Mouse (Mus musculus) stomach, postnatal 0 days (tissue): ENCODE data around the gene Otop2. TPM values are rescaled to one million over a fixed set of nuclear protein-coding genes. Genes with fewer than 3 reads are reported as not detected.

ENCODE experiments used
- ATAC-seq: fragments of 200-750 bp; cut with Nextera tagmentation; 2 replicates; pipeline ENCODE4 v1.8.0; 2017; ENCODE audit not compliant: low FRiP score, low TSS enrichment
- DNase-seq: peaks from one replicate; pipeline ENCODE4 v3.0.0-alpha.2; 2016; ENCODE audit warnings: low spot score
- H3K27ac ChIP-seq: fragments of 300-500 bp; sonication (generic); replicated peaks from 2 replicates; pipeline ENCODE4 v1.5.1; 2014; ENCODE audit warnings: mild to moderate bottlenecking, control low read depth
- H3K27me3 ChIP-seq: fragments of 300-500 bp; sonication (generic); 2 replicates; pipeline ENCODE4 v1.6.1; 2014; ENCODE audit warnings: low read length; ENCODE audit not compliant: control insufficient read depth, insufficient read depth
- H3K36me3 ChIP-seq: fragments of 300-500 bp; sonication (generic); 2 replicates; pipeline ENCODE4 v1.6.1; 2014; ENCODE audit warnings: low read length, mixed read lengths; ENCODE audit not compliant: control insufficient read depth, insufficient read depth
- H3K4me1 ChIP-seq: fragments of 300-500 bp; sonication (generic); replicated peaks from 2 replicates; pipeline ENCODE4 v1.6.1; 2014; ENCODE audit warnings: antibody characterized with exemption; ENCODE audit not compliant: control insufficient read depth, insufficient read depth
- H3K4me2 ChIP-seq: fragments of 300-500 bp; sonication (generic); replicated peaks from 2 replicates; pipeline ENCODE4 v1.6.1; 2014; ENCODE audit warnings: low read depth, mild to moderate bottlenecking, control low read depth, moderate library complexity
- H3K4me3 ChIP-seq: fragments of 300-500 bp; sonication (generic); 2 replicates; pipeline ENCODE4 v1.5.1; 2014; ENCODE audit warnings: low read depth, low read length, control low read depth
- H3K9ac ChIP-seq: fragments of 300-500 bp; sonication (generic); 2 replicates; pipeline ENCODE4 v1.6.1; 2014; ENCODE audit warnings: mild to moderate bottlenecking, low read length, control low read depth, mixed read lengths
- H3K9me3 ChIP-seq: fragments of 300-500 bp; sonication (generic); 2 replicates; pipeline ENCODE4 v1.6.1; 2016; ENCODE audit warnings: low read length; ENCODE audit not compliant: control insufficient read depth
- CTCF ChIP-seq: IDR thresholded peaks from 2 replicates; pipeline ENCODE4 v1.5.1; 2016; ENCODE audit warnings: antibody characterized with exemption, low read depth, mild to moderate bottlenecking, moderate library complexity
- EP300 ChIP-seq: optimal IDR thresholded peaks from 2 replicates; pipeline ENCODE3; 2016; ENCODE audit warnings: antibody characterized with exemption
- WGBS: fragments of 180-500 bp; shearing (Covaris S2); extraction: QIAGEN DNeasy Blood & Tissue Kit; methylation state at CpG from one replicate; pipeline ENCODE4 v1.1.7; 2014; 5-methylcytosine and 5-hydroxymethylcytosine counted together
- polyA plus RNA-seq: library from polyadenylated mRNA; unstranded; fragments of >200 nt; fragmentation: Nextera tagmentation; extraction: Ambion mirVana; gene quantifications from 2 replicates; pipeline ENCODE4 v1.2.1, GENCODE M21; 2015

The Otop2 gene
- polyA plus RNA-seq, 1 experiment from 2014 or later: 4.7 TPM

- Histone ChIP-seq H3K4me3 (no peak overlapping the region), H3K4me2 (no peak overlapping the region), H3K9ac (no peak overlapping the region), H3K9me3 (no peaks in the 10 kb centered on the region), H3K27me3 (peaks cover 3% of the 10 kb centered on the region; the same call in 1 of the 2 replicates), H3K36me3 (no peaks in the 10 kb centered on the region), H3K27ac (no peak overlapping the region), H3K4me1 (0 out of 2 replicates have a peak, but pooled peaks cover 3% of the 10 kb centered on the region)
- DNase-seq: no peak
- 18% methylated on average over 6 of the region's 6 CpGs for WGBS
- TF ChIP-seq CTCF (no peak), EP300 (no peak)
- no peak for ATAC-seq
Measured at GRCm38 (mm10) chr11:115336115-115336514, 29.2 kb downstream of the Otop2 start.

DNA sequence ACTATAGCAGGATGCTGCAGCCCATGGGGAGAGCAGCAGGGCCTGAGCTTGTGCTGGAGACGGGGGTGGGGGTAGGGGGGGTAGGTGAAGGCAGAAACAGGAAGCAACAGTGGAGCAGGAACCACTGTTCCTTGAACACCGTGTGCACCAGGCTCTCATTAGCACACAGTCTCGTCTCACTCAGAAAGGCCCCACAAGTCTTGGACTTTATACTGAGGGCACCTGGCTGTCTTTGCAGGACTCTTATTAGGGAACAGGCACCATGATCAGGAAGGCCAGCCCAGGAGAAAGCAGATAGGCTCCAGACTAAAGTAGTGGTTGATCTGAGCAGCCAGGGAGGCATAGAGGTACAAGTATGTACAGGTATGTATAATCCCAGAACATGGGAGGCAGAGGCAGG, 30.4 kb downstream of the Otop2 start:
- DNase-seq: no peak
- H3K27ac ChIP-seq: no peak overlapping the region
- no peak for ATAC-seq

DNA sequence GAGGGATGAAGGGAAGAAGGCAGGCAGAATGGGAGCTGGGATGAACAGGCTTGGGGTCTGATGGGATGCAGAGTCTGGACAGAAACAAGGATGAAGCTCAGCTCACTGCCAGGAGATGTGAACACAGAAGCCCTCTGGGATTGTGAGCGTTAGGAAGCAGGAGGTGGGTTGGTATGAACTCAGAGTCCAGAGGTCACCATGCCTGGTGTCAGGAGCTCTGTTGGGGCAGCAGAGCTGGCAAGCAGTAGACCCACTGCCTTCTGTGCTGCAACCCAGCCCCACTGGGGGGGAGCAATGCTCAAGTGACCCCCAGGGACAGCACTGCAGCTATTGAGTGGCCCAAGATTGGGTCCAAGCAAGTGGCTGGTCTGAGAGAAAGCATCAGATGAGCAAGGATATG, 30.9 kb downstream of the Otop2 start:
- Histone ChIP-seq H3K9ac (no peak overlapping the region), H3K4me2 (no peak overlapping the region), H3K9me3 (no peaks in the 10 kb centered on the region), H3K4me1 (0 out of 2 replicates have a peak, but pooled peaks cover 3% of the 10 kb centered on the region), H3K27ac (no peak overlapping the region), H3K36me3 (no peaks in the 10 kb centered on the region), H3K27me3 (peaks cover 3% of the 10 kb centered on the region; the same call in 1 of the 2 replicates), H3K4me3 (no peak overlapping the region)
- ATAC-seq (no peak), DNase-seq (no peak)
- TF ChIP-seq EP300 (no peak), CTCF (no peak)
- 53% methylated on average over 1 of the region's 1 CpGs for WGBS

More for the DNA sequence above, 30.4 kb downstream of the Otop2 start:
- no peak overlapping the region for H3K4me2 ChIP-seq
- H3K9me3 ChIP-seq: no peaks in the 10 kb centered on the region
- H3K36me3 ChIP-seq: no peaks in the 10 kb centered on the region
- peaks cover 3% of the 10 kb centered on the region; the same call in 1 of the 2 replicates for H3K27me3 ChIP-seq
- 0 out of 2 replicates have a peak, but pooled peaks cover 3% of the 10 kb centered on the region for H3K4me1 ChIP-seq
- TF ChIP-seq CTCF (no peak), EP300 (no peak)
- H3K4me3 ChIP-seq: no peak overlapping the region
- H3K9ac ChIP-seq: no peak overlapping the region
- 41% methylated on average over 3 of the region's 3 CpGs for WGBS

- no peaks in the 10 kb centered on the region for H3K27me3 ChIP-seq
- no peak overlapping the region for H3K27ac ChIP-seq
- no peaks in the 10 kb centered on the region for H3K36me3 ChIP-seq
- H3K4me1 ChIP-seq: no peaks in the 10 kb centered on the region; the same call in 1 of the 2 replicates
- no peak for DNase-seq
- H3K4me2 ChIP-seq: no peak overlapping the region
- 52% methylated on average over 2 of the region's 2 CpGs for WGBS
- no peaks in the 10 kb centered on the region for H3K9me3 ChIP-seq
- TF ChIP-seq CTCF (no peak), EP300 (no peak)
- no peak overlapping the region for H3K9ac ChIP-seq
- ATAC-seq: no peak
- no peak overlapping the region for H3K4me3 ChIP-seq
Measured at GRCm38 (mm10) chr11:115341246-115341645, 34.3 kb downstream of the Otop2 start.

GRCm38 (mm10) chr11:115341866-115342265, 34.9 kb downstream of the Otop2 start:
- Histone ChIP-seq H3K27me3 (no peaks in the 10 kb centered on the region), H3K27ac (0 out of 2 replicates have a peak overlapping the region, but pooled peaks have one; percentile 30), H3K4me3 (no peak overlapping the region), H3K9me3 (no peaks in the 10 kb centered on the region), H3K4me2 (no peak overlapping the region), H3K4me1 (no peaks in the 10 kb centered on the region; the same call in 1 of the 2 replicates), H3K36me3 (no peaks in the 10 kb centered on the region), H3K9ac (no peak overlapping the region)
- 59% methylated on average over 6 of the region's 6 CpGs for WGBS
- peak; percentile 78 for DNase-seq
- TF ChIP-seq EP300: no peak
- peak; percentile 84 for ATAC-seq

DNA sequence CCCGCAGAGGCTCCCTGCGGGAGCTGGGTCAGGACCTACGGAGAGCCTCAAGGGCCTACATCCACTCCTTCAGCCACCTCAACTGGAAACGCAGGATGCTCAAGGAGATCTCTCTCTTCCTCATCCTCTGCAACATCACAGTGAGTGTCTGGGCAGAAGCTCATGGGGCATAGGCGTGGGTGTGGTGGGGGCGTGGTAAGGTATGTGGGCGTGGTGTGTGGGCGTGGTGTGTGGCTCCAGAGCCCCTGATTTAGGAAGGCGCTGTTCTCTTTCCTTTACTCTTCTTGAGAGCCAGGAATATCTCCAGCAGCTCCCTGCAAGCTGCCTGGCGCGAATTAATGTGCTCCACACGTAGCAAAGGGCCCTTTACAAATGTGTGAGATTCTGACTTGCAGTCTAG, 38.0 kb downstream of the Otop2 start:
- H3K4me2 ChIP-seq: no peak overlapping the region
- no peak overlapping the region for H3K4me3 ChIP-seq
- H3K9me3 ChIP-seq: no peaks in the 10 kb centered on the region
- H3K27ac ChIP-seq: no peak overlapping the region; the same call in 1 of the 2 replicates
- WGBS: 12% methylated on average over 12 of the region's 12 CpGs
- H3K9ac ChIP-seq: no peak overlapping the region
- ATAC-seq: no peak
- DNase-seq: no peak
- H3K36me3 ChIP-seq: no peaks in the 10 kb centered on the region
- TF ChIP-seq EP300: no peak
- no peak for TF ChIP-seq CTCF
- H3K4me1 ChIP-seq: no peaks in the 10 kb centered on the region; the same call in 1 of the 2 replicates
- H3K27me3 ChIP-seq: no peaks in the 10 kb centered on the region
